Mouse (Mus musculus) gastrocnemius, postnatal 25 days (tissue): Measurements from ENCODE around the gene Pbld1. TPM values are rescaled to one million over a fixed set of nuclear protein-coding genes. Genes with fewer than 3 reads are reported as not detected.
"Not testable (repeated sequence)": the region's sequence is repeated elsewhere in the genome, so short reads cannot be mapped to it uniquely, and the experiment has no call there.

Source experiments
- DNase-seq: peaks from one replicate; pipeline ENCODE4 v3.0.0; 2022
- total RNA-seq, 2 experiments: library from RNA; stranded (reverse); gene quantifications; 1 replicate in 1 of 2; 2 replicates in 1 of 2; pipeline ENCODE4 v1.2.3; 2021

Gene Pbld1
- total RNA-seq, 2 experiments from 2014 or later: 0.35 to 1.1 TPM

GRCm38 (mm10) chr10:63039867-63040628, 19.9 kb upstream of the Pbld1 start:
- DNase-seq: no peak

GRCm38 (mm10) chr10:63043154-63043553, 16.8 kb upstream of the Pbld1 start:
- DNase-seq: no peak

- no peak for DNase-seq
Measured at GRCm38 (mm10) chr10:63047751-63048150, 12.2 kb upstream of the Pbld1 start.

- DNase-seq: no peak
Measured at GRCm38 (mm10) chr10:63049106-63049505, 10.9 kb upstream of the Pbld1 start.

GRCm38 (mm10) chr10:63051267-63051666, 8.7 kb upstream of the Pbld1 start:
- no peak for DNase-seq

- no peak for DNase-seq
Measured at GRCm38 (mm10) chr10:63052011-63052410, 8.0 kb upstream of the Pbld1 start.

- no peak for DNase-seq
Measured at GRCm38 (mm10) chr10:63053007-63053406, 7.0 kb upstream of the Pbld1 start.

GRCm38 (mm10) chr10:63054071-63054470, 5.9 kb upstream of the Pbld1 start:
- DNase-seq: not testable (repeated sequence)

- no peak for DNase-seq
Measured at GRCm38 (mm10) chr10:63054586-63054985, 5.4 kb upstream of the Pbld1 start.

GRCm38 (mm10) chr10:63056966-63057750, 2.8 kb upstream of the Pbld1 start:
- DNase-seq: peak; percentile 19

- no peak for DNase-seq
Measured at GRCm38 (mm10) chr10:63060406-63060805, 444 bp downstream of the Pbld1 start.

GRCm38 (mm10) chr10:63061266-63061665, 1.3 kb downstream of the Pbld1 start:
- no peak for DNase-seq

- DNase-seq: no peak
Measured at GRCm38 (mm10) chr10:63062696-63063095, 2.7 kb downstream of the Pbld1 start.

GRCm38 (mm10) chr10:63063365-63063764, 3.4 kb downstream of the Pbld1 start:
- DNase-seq: no peak

GRCm38 (mm10) chr10:63064516-63064915, 4.6 kb downstream of the Pbld1 start:
- DNase-seq: no peak

GRCm38 (mm10) chr10:63065561-63065960, 5.6 kb downstream of the Pbld1 start:
- no peak for DNase-seq

- DNase-seq: peak; percentile 66
Measured at GRCm38 (mm10) chr10:63065988-63066387, 6.0 kb downstream of the Pbld1 start.

- no peak for DNase-seq
Measured at GRCm38 (mm10) chr10:63086304-63086703, 26.3 kb downstream of the Pbld1 start.

GRCm38 (mm10) chr10:63089103-63089757, 29.3 kb downstream of the Pbld1 start:
- no peak for DNase-seq

- DNase-seq: no peak
Measured at GRCm38 (mm10) chr10:63089758-63090571, 30.0 kb downstream of the Pbld1 start.

GRCm38 (mm10) chr10:63091915-63092314, 32.0 kb downstream of the Pbld1 start:
- no peak for DNase-seq
